Mouse (Mus musculus): ENCODE data around the gene Eps8l2. TPM values are rescaled to one million over a fixed set of nuclear protein-coding genes. Genes with fewer than 3 reads are reported as not detected.

Gene Eps8l2
- polyA plus RNA-seq, 1 experiment from 2014 or later = 117 TPM

GRCm38 (mm10) chr7:141374399-141374798 is 35.7 kb downstream of the Eps8l2 start:
- H3K4me2 ChIP-seq (replicated peaks) = no peak overlapping the region
- no peak for ATAC-seq
- H3K27ac ChIP-seq = no peak overlapping the region

GRCm38 (mm10) chr7:141379584-141379983 is 40.9 kb downstream of the Eps8l2 start:
- Histone ChIP-seq H3K4me2 (replicated peaks) (no peak overlapping the region; the same call in 1 of the 2 replicates), H3K36me3 (no peaks in the 10 kb centered on the region), H3K9ac (no peak overlapping the region), H3K4me1 (replicated peaks) (no peaks in the 10 kb centered on the region), H3K4me3 (replicated peaks) (no peak overlapping the region), H3K9me3 (no peaks in the 10 kb centered on the region), H3K27ac (no peak overlapping the region), H3K27me3 (replicated peaks) (no peaks in the 10 kb centered on the region)
- ATAC-seq = peak; percentile 79
- WGBS = 45% methylated on average over 4 of the region's 4 CpGs

More at GRCm38 (mm10) chr7:141374399-141374798, 35.7 kb downstream of the Eps8l2 start:
- Histone ChIP-seq H3K9me3 (no peaks in the 10 kb centered on the region), H3K4me1 (replicated peaks) (0 out of 2 replicates have a peak, but pooled peaks cover 6% of the 10 kb centered on the region), H3K27me3 (replicated peaks) (no peaks in the 10 kb centered on the region), H3K36me3 (no peaks in the 10 kb centered on the region), H3K9ac (no peak overlapping the region), H3K4me3 (replicated peaks) (no peak overlapping the region)

GRCm38 (mm10) chr7:141381068-141381835 is 42.6 kb downstream of the Eps8l2 start:
- H3K4me2 ChIP-seq (replicated peaks) = no peak overlapping the region
- no peak overlapping the region for H3K9ac ChIP-seq
- no peak overlapping the region for H3K27ac ChIP-seq
- no peaks in the 10 kb centered on the region for H3K9me3 ChIP-seq
- no peak overlapping the region for H3K4me3 ChIP-seq (replicated peaks)
- no peaks in the 10 kb centered on the region for H3K4me1 ChIP-seq (replicated peaks)
- no peak for ATAC-seq
- H3K36me3 ChIP-seq = no peaks in the 10 kb centered on the region
- 70% methylated on average over 4 of the region's 4 CpGs for WGBS
- no peaks in the 10 kb centered on the region for H3K27me3 ChIP-seq (replicated peaks)

DNA sequence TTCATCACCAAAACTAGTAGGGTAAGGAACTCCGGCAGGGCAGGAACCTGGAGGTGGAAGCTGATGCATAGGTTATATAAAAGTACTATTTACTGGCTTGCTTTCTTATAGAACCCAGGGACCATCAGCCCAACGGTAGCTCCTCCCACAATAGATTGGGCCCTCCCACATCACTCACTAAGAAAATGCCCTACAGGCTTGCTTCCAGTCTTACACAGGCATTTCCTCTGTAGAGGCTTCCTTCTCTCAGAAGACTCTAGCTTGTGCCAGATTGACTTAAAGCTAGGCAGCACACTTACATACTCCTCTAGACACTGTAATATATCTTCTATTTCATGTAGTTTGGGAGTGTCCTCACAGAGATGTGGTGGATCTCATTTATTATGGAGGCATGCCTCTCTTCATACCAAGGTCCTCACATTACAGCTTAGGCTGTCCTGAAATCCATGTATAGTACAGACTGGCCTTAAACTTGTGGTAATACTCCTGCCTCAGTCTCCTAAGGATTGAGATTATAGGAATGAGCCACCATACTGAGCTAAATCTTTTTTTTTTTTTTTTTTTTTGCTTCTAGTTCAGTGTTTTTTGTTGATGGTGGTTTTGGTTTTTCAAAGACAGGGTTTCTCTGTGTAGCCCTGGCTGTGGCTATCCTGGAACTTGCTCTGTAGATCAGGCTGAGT is 49.3 kb downstream of the Eps8l2 start:
- Histone ChIP-seq H3K27me3 (replicated peaks) (no peaks in the 10 kb centered on the region), H3K27ac (peak overlapping the region; percentile 54; the same call in 1 of the 2 replicates), H3K4me1 (replicated peaks) (peaks cover 14% of the 10 kb centered on the region), H3K36me3 (no peaks in the 10 kb centered on the region), H3K9ac (no peak overlapping the region), H3K4me3 (replicated peaks) (no peak overlapping the region), H3K9me3 (no peaks in the 10 kb centered on the region), H3K4me2 (replicated peaks) (no peak overlapping the region)
- no peak for ATAC-seq
- WGBS = 49% methylated on average over 2 of the region's 2 CpGs

- H3K4me2 ChIP-seq (replicated peaks) = 0 out of 2 replicates have a peak overlapping the region, but pooled peaks have one; percentile 4
- H3K4me3 ChIP-seq (replicated peaks) = no peak overlapping the region
- no peaks in the 10 kb centered on the region for H3K36me3 ChIP-seq
- no peaks in the 10 kb centered on the region for H3K9me3 ChIP-seq
- no peak overlapping the region for H3K9ac ChIP-seq
- ATAC-seq = peak; percentile 48
- WGBS = 46% methylated on average over 3 of the region's 3 CpGs
- H3K4me1 ChIP-seq (replicated peaks) = peaks cover 17% of the 10 kb centered on the region
- H3K27me3 ChIP-seq (replicated peaks) = no peaks in the 10 kb centered on the region
- peak overlapping the region; percentile 74 for H3K27ac ChIP-seq
Observed at GRCm38 (mm10) chr7:141388487-141389109, 49.9 kb downstream of the Eps8l2 start.

- no peak for ATAC-seq
- WGBS = 39% methylated on average over 9 of the region's 9 CpGs
- H3K9ac ChIP-seq = no peak overlapping the region
- H3K27me3 ChIP-seq (replicated peaks) = no peaks in the 10 kb centered on the region
- peak overlapping the region; percentile 90 for H3K4me2 ChIP-seq (replicated peaks)
- H3K4me1 ChIP-seq (replicated peaks) = peaks cover 17% of the 10 kb centered on the region
- H3K4me3 ChIP-seq (replicated peaks) = no peak overlapping the region
- H3K36me3 ChIP-seq = no peaks in the 10 kb centered on the region
- peak overlapping the region; percentile 91 for H3K27ac ChIP-seq
- no peaks in the 10 kb centered on the region for H3K9me3 ChIP-seq
Observed at GRCm38 (mm10) chr7:141390326-141391259, 51.9 kb downstream of the Eps8l2 start.

DNA sequence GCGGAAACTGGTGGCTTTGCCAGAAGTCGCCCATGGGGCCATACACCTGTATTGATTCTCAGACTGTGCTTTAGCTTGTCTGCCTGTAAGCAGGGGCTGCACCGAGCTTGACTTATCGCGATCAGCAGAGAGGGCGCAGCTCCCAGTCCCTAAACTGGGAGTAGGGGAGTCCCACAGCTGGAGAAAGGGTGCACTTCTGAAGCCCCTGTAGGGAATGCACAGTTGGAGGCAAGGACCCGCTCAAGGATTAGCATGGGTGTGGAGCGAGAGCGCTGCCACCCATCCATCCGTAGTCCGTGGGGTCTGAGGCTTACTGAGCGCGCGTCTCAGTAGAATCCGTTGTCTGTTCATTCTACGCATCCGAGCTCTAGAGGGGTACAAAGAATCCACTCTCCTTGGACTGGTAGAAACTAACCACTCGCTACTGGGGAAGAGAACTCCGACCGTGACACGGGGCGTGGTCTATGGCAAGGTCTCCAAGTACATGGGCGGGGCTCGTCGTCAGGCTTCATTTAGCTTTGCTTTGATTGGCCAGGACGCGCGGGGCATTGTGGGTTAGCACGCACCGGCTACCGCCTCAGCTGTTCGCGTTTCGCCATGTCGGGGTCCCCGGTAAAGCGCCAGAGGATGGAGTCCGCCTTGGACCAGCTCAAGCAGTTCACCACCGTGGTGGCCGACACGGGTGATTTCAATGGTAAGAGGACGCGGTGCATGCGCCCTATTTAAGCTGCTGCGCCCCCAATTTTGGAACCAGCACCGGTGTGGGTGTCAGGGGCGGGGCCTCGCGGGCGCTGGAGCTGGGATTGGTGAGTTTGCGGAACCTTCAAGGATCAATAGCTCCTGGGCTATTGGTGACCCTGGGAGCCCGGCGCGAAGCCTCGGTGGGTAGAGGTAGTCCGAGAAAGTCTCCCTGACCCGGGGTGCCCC is 53.2 kb downstream of the Eps8l2 start, which contains the start of gene Taldo1:
Gene Taldo1 (plus strand): TSS at position 575 of the 927 bp plus-strand sequence.
- Histone ChIP-seq H3K4me3 (replicated peaks) (peak within 1 kb of the TSS; percentile 76), H3K27me3 (replicated peaks) (no peaks in the 10 kb centered on the region), H3K36me3 (no peaks in the 10 kb centered on the region; the same call in 1 of the 2 replicates), H3K4me2 (replicated peaks) (peak within 1 kb of the TSS; percentile 90), H3K9ac (peak within 1 kb of the TSS; percentile 57), H3K4me1 (replicated peaks) (peaks cover 17% of the 10 kb centered on the region), H3K9me3 (no peaks in the 10 kb centered on the region), H3K27ac (peak within 1 kb of the TSS; percentile 91)
- peak; percentile 90 for ATAC-seq
- WGBS = 1% methylated on average over 57 of the region's 57 CpGs

DNA sequence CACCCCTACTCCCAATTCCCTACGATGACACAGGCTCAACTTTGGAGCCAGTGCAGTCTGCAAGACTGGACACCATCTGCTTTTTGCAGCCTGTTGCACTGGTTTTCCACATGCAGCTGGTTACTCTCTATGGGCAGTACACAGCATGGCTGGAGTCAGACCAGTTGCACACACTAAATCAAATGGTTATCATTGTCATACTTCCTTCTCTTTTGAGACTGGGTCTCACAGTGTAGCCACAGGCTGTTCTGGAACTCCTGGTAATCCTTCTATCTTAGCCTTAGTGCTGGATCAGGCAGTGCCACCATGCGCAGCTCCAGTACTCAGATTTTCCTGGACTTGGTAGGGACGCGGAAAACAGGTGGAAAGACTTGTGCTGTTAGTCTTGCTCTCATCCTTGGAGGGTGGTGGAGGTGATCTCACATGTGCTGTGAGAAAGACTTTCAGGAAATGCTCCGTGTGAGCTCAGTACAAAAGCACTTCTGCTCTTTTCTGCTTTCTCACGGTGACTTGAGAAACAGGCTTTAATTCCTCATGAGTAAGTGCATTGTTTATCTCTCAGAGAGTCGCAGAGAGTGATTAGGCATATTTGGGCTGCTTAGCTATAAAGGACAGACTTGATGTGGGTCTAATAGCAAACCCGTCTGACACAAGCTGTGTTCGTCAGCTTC is 54.0 kb downstream of the Eps8l2 start:
- Histone ChIP-seq H3K9ac (peak overlapping the region; percentile 57), H3K4me3 (replicated peaks) (peak overlapping the region; percentile 76), H3K27ac (peak overlapping the region; percentile 91), H3K4me2 (replicated peaks) (peak overlapping the region; percentile 90), H3K36me3 (no peaks in the 10 kb centered on the region; the same call in 1 of the 2 replicates), H3K9me3 (no peaks in the 10 kb centered on the region), H3K27me3 (replicated peaks) (no peaks in the 10 kb centered on the region), H3K4me1 (replicated peaks) (peaks cover 17% of the 10 kb centered on the region)
- WGBS = 27% methylated on average over 9 of the region's 9 CpGs
- no peak for ATAC-seq

GRCm38 (mm10) chr7:141394158-141394557 is 55.5 kb downstream of the Eps8l2 start:
- no peaks in the 10 kb centered on the region for H3K9me3 ChIP-seq
- H3K36me3 ChIP-seq = no peaks in the 10 kb centered on the region; the same call in 1 of the 2 replicates
- ATAC-seq = no peak
- 69% methylated on average over 7 of the region's 7 CpGs for WGBS
- H3K4me3 ChIP-seq (replicated peaks) = no peak overlapping the region
- H3K4me1 ChIP-seq (replicated peaks) = peaks cover 17% of the 10 kb centered on the region
- peak overlapping the region; percentile 1; the same call in 1 of the 2 replicates for H3K27ac ChIP-seq
- no peaks in the 10 kb centered on the region for H3K27me3 ChIP-seq (replicated peaks)
- H3K4me2 ChIP-seq (replicated peaks) = no peak overlapping the region
- H3K9ac ChIP-seq = no peak overlapping the region

GRCm38 (mm10) chr7:141394771-141395170 is 56.1 kb downstream of the Eps8l2 start:
- no peak for ATAC-seq
- peaks cover 14% of the 10 kb centered on the region for H3K4me1 ChIP-seq (replicated peaks)
- no peak overlapping the region for H3K27ac ChIP-seq
- H3K9me3 ChIP-seq = no peaks in the 10 kb centered on the region
- 29% methylated on average over 6 of the region's 6 CpGs for WGBS
- no peak overlapping the region for H3K4me3 ChIP-seq (replicated peaks)
- no peak overlapping the region for H3K9ac ChIP-seq
- H3K36me3 ChIP-seq = peaks cover 3% of the 10 kb centered on the region
- no peak overlapping the region for H3K4me2 ChIP-seq (replicated peaks)
- H3K27me3 ChIP-seq (replicated peaks) = no peaks in the 10 kb centered on the region

Measured in intestine, embryonic 15.5 days (tissue).